Mouse (Mus musculus): ENCODE results near the gene Fam214a.
"Not testable (repeated sequence)": the region's sequence is repeated elsewhere in the genome, so short reads cannot be mapped to it uniquely, and the experiment has no call there.

Gene Fam214a

DNA sequence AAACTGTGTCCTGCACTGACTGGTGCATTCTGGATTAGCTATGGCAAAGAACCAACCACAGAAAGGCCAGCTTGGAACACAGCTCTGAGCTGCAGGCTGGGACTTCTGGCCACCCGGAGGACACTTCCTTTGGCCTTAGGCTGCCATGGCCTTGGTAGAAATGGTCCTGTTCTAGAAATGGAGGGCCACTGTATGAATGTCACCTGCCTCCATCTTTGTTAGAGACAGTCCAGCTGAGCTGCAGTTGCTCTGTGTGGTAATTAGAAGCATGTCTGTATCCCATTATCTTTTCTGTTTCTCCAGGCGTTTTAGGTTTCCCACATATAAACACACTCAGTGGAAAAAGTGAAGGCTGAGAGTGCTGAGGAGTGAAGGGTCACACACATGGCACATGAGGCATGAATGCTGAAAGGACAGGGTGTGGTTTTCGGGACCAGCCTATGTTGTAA lies 29.0 kb downstream of the Fam214a start:
- DNase-seq (ENCODE audit: low read depth) = no peak

GRCm38 (mm10) chr9:74982193-74982592 lies 29.5 kb downstream of the Fam214a start:
- DNase-seq (ENCODE audit: low read depth) = no peak

- not testable (repeated sequence) for DNase-seq (ENCODE audit: low read depth)
Observed at GRCm38 (mm10) chr9:74982722-74983121, 30.0 kb downstream of the Fam214a start.

GRCm38 (mm10) chr9:74985173-74985715 lies 32.6 kb downstream of the Fam214a start:
- no peak for DNase-seq (ENCODE audit: low read depth)

- DNase-seq (ENCODE audit: low read depth) = no peak
Observed at GRCm38 (mm10) chr9:74985770-74986169, 33.1 kb downstream of the Fam214a start.

- no peak for DNase-seq (ENCODE audit: low read depth)
Observed at GRCm38 (mm10) chr9:74988893-74989460, 36.3 kb downstream of the Fam214a start.

- DNase-seq (ENCODE audit: low read depth) = no peak
Observed at GRCm38 (mm10) chr9:74989990-74990389, 37.3 kb downstream of the Fam214a start.

DNA sequence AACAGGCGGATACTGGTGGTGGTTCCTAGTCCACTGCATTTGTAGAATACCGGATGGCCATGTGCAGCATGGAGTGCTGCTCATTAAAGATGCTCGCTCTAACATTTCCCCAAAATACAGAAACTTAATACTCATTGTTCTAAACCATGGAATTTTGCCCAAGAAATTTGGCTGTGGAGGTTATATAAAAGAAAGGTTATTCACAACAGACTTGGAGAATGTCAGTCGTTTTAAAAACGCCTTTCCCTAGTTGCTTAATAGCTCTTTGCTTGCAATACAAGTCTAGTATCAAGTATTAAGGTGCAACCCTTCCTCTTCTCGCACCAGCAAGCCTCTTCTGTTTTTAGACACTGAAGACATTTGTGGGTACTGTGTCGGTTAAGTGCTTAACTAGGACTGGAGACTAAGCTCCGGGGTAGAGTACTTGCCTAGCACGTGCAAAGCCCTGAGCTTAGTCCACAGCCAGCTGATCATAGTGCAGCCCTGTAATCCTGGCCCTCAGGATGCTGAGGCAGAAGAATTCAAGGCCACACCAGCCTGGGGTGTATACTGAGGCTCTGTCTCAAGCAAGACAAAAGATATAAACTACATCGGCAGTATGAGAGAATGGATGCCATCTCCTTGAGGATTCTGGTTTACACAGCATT lies 42.0 kb downstream of the Fam214a start:
- no peak for DNase-seq (ENCODE audit: low read depth)

DNA sequence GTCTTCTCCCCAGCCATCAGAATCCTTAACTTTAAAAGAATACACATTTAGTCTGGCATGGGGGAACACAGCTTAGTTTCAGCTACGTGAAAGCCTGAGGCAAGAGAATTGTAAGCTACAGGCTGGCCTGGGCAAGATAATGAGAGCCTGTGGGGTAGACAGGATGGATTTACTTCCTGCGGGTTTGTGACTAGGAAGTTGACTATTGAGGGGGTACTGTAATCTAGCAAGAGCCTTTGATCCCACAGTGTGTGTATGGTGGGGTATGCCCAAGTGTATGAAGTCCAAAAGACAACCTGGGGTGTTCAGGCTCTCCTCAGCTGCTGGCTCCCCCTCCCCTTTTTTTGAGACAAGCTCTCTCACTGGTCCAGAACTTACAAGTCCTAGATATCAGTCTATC lies 43.7 kb downstream of the Fam214a start:
- no peak for DNase-seq (ENCODE audit: low read depth)

DNA sequence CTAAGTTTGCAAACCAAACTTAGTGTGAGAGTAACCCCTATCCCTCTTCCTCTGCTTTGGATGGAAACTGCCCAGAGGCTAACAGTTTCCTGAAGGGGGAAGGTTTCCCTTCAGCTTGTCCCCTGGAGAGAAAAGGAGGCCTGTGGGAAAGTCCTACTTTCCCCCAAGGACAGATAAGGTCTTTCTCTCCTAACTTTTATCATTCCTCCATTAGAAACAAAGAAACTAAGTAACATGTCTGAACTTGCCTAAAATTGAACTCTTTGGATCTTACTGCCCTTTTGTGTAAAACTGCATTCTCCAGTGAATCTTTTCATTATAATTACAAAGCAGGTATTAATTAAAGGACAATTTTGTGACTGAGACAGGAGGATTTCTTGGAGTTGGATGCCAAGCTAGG lies 45.3 kb downstream of the Fam214a start:
- no peak for DNase-seq (ENCODE audit: low read depth)

GRCm38 (mm10) chr9:75001006-75001405 lies 48.3 kb downstream of the Fam214a start:
- no peak for DNase-seq (ENCODE audit: low read depth)

DNA sequence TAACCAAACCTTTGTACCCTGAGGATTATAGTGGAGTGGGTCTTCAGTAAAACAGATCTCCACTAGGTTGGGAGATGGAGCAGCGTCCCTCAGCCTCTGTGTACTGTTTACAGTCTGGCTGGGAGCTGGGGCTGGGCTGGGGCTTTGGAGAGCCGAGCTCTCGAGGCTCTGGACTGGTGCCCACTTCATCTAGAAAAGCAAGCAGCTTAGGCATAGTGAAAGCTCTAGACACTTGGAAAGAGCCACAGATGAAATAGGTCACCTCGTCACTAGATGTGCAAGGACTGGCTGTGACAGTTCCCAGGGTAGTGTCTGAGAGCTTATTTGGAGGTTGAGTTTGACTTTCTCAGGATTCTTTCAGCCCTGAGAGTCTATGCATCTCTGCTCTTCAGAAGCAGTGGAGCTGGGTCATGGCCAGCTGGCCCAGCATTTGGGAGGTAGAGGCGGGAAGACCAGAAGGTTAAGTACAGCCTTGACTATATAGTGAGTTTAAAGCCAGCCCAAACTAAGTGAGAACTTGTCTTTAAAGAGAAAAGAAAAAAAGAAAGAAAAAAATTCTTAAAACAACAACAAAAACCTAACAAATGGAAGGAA lies 49.0 kb downstream of the Fam214a start:
- DNase-seq (ENCODE audit: low read depth) = no peak

GRCm38 (mm10) chr9:75002262-75002661 lies 49.6 kb downstream of the Fam214a start:
- no peak for DNase-seq (ENCODE audit: low read depth)

GRCm38 (mm10) chr9:75004203-75004602 lies 51.5 kb downstream of the Fam214a start:
- DNase-seq (ENCODE audit: low read depth) = no peak

- DNase-seq (ENCODE audit: low read depth) = no peak
Observed at GRCm38 (mm10) chr9:75016591-75016990, 63.9 kb downstream of the Fam214a start.

DNA sequence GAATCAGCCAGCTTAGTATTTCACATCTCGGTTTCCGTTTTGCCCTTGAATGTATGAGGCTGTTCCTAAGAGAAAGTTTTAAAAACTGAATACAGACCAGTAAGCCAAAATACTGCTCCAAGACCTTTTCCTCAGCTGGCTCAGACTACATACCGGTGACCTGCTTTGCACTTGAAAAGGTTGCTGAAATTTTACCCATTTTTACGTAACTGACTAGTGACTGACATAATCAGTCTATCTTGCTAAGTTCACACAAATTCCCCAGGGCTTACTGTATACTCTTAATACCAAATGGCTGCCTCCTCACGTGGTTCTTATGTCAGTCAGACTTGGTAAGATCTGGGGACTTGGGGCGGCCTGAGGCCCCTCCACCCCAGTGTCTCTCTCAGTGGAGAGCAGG lies 66.5 kb downstream of the Fam214a start:
- DNase-seq (ENCODE audit: low read depth) = no peak

DNA sequence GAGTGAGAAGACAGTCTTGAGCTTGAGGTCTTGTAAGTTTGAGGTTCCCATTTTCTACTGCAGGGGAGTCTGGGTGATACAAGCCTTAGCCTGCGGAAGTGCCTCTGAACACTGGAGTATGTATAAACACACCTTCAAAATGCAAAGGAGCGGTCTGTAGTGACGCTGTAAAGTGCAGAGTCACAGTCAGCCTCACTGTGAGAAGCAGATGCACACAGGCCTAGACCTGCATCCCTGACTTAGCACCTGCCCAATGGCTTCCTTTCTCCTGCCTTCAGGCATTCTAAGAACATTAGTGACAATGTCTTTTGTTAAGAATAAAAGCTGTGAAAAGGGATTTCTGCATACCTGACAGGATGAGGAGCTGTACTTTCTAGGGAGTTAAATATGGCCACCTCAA lies 66.9 kb downstream of the Fam214a start:
- no peak for DNase-seq (ENCODE audit: low read depth)

DNA sequence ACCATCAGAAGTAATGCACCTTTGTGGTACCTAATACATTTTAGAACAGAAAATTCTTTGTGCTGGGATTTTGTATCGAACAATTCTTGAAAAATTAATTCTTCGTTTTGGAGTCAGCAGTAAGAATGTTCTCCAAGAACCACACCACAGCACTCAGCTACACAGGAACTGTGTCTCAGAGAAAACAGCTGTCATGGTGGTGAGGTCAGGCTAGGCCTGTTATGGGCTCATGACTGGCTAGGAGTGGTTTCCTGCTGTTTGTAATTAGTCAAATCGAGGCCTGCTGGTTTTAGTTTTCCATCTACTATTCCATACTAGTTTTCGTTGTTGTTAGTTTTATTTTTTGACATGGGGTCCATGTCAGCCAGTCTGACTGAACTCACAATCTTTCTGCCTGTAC lies 67.9 kb downstream of the Fam214a start:
- no peak for DNase-seq (ENCODE audit: low read depth)

DNA sequence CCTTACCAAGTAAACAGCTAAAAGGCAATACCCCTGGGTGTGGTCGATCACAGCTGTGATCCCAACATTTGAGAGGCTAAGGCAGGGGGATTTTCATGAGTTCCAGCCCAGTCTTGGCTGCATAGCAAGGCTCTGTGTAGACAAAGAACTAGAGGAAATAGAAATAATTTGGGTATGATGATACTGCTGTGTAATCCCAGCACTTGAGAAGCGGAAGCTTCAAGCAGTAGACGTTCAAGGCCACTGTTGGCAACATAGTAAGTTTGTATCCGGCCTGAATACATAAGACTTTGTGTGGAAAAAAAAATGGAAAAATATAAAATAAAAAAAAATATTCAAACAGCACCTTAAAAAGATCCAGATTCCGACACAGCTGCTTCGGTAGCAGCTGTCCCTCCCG lies 69.9 kb downstream of the Fam214a start:
- DNase-seq (ENCODE audit: low read depth) = no peak

GRCm38 (mm10) chr9:75023150-75023894 lies 70.6 kb downstream of the Fam214a start:
- no peak for DNase-seq (ENCODE audit: low read depth)

- no peak for DNase-seq (ENCODE audit: low read depth)
Observed at GRCm38 (mm10) chr9:75024089-75024488, 71.4 kb downstream of the Fam214a start.

DNA sequence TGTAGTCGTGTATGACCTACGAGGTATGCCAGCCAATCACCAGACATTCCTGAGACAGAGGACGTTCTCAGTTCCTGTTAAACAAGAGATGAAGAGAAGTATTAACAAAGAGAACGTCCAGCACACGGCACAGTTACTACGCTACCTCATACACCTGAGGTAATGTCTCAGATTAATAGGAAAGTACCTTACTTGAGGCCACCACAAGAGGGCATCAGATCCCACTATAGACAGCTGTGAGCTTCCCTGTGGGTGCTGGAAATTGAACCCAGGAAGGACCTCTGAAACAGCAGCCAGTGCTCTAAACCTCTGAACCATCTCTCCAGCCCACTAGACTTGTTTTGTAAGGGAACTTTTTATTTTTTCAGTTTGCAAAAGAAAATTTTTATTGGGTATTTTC lies 73.0 kb downstream of the Fam214a start:
- DNase-seq (ENCODE audit: low read depth) = peak; percentile 54

GRCm38 (mm10) chr9:75032408-75032807 lies 79.7 kb downstream of the Fam214a start:
- DNase-seq (ENCODE audit: low read depth) = no peak
